Mouse (Mus musculus): ENCODE measurements around the gene Mettl7a3. TPM values are rescaled to one million over a fixed set of nuclear protein-coding genes. Genes with fewer than 3 reads are reported as not detected.
"Not testable (repeated sequence)": the region's sequence is repeated elsewhere in the genome, so short reads cannot be mapped to it uniquely, and the experiment has no call there.

Gene Mettl7a3
- total RNA-seq, 2 experiments from 2014 or later: not detected

- intact Hi-C loops (cut with DNase I); DNase-seq: not testable (repeated sequence)
Measured at GRCm38 (mm10) chr15:100328089-100328488, 6.6 kb upstream of the Mettl7a3 start.

DNA sequence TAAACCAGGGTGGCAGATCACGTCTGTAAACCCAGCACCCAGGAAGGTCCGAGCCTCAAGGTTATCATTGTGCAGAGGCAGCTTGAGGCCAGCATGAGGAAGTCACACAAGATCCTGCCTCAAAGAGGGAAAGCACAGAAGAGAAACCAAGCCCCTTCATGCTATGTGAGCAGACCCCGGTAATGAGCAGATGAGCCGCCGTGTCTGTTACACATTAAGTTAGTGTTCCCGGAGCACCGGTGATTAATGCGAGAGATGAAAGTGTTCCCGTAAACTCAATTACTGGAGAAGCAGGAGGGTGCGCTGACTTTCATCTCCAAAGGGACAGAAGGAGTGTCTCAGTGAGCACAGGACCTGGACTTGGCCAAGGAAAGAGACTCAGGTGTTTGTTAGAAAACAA lies 5.4 kb upstream of the Mettl7a3 start:
- DNase-seq; intact Hi-C loops (cut with DNase I): not testable (repeated sequence)

- intact Hi-C loops (cut with DNase I): no loop called here
Measured at GRCm38 (mm10) chr15:100330739-100331138, 4.0 kb upstream of the Mettl7a3 start.

GRCm38 (mm10) chr15:100332077-100332961 lies 2.4 kb upstream of the Mettl7a3 start:
- intact Hi-C loops (cut with DNase I); DNase-seq: not testable (repeated sequence)

More at GRCm38 (mm10) chr15:100330739-100331138, 4.0 kb upstream of the Mettl7a3 start:
- DNase-seq: no peak

DNA sequence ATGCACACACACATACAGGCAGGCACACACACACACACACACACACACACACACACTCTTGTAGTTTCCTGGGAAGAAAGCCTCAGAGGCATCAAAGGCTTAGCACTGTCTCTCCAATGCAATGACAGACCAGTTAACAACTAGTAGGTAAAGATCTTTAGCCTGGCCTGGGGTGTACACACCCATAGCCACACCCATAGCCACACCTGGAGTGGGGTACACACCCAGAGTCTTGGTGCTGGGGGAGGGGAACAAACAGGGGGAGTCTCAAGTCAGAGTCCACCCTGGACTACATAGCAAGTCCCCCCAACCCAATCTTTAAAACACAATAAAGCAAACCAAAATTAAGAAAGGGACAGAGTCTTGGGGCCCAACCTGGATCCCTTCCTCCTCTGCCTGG lies 2.6 kb downstream of the Mettl7a3 start:
- DNase-seq; intact Hi-C loops (cut with DNase I): not testable (repeated sequence)

DNA sequence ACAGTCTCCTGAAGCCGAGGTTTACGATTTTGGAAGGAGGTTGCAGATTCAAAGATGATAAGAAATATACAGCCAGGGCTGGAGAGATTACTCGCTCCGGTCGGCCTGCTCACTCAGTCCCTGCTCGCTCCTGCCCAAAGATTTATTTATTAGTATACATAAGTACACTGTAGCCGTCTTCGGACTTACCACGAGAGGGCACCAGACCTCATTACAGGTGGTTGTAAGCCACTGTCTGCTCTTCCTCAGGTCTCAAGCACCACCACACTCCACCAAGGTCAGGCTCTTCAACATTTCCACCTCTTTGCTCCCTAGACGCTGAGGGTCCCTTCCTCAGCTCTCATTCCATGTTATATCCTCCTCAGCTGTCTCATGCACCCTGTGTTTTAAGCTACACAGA lies 3.1 kb downstream of the Mettl7a3 start:
- peak in 1 of 2 experiments; percentile 62 for DNase-seq
- intact Hi-C loops (cut with DNase I): not testable (repeated sequence)

DNA sequence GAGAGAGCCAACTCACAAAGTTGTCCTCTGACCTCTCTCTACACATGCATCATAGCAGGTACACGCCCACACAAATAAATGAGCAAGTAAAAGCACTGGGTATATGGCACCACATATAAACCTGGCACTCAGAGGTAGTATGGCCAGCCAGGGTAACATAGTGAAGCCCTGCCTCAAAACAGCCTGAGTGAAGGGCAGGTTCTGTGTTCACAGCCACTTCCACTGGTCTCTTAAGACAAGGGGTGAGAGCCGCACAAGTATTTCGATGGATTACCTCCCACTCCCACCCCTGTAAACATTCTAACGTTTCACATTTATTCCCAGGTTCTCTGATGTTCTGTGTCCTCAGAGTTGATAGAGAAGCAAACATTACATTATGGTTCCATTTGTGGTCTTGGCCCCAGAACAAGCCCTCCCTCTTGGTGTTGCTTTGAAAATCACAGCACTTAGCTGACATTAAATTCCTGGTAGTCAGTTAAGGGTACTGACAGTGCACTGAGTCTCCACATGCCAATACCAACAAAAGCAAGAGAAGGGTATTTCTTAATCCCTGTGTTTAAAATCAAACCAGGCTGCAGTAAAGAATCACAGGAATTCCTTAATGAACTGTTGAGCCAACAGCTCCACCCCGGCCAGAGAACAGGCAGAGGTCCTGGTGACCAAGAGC lies 6.7 kb downstream of the Mettl7a3 start:
- not testable (repeated sequence) for DNase-seq

DNA sequence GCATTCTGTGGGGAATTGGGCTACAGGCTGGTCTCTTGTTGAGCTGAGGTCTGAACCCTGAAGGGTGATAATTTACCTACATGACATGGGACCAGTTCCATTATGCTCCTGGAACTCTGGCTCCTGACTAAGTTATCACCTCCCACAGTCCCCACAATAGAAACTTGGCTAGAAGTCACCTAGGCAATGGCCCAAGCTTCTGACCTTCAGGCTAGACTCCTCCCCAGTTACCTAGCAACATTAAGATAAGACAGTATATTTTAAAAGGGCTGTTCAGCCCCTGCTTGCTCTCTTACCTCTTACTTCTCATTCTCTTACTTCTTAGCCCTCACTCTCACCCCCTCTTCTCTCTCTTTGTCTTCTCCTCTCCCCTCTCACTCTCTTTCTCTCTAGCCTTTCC lies 10.8 kb downstream of the Mettl7a3 start:
- peak; percentile 11 to 38 for DNase-seq
- intact Hi-C loops (cut with DNase I): no loop called here

More for the DNA sequence above, 6.7 kb downstream of the Mettl7a3 start:
- intact Hi-C loops (cut with DNase I): not testable (repeated sequence)

- no peak for DNase-seq
- intact Hi-C loops (cut with DNase I): no loop called here
Measured at GRCm38 (mm10) chr15:100346761-100347160, 12.0 kb downstream of the Mettl7a3 start.

GRCm38 (mm10) chr15:100349496-100349895 lies 14.8 kb downstream of the Mettl7a3 start:
- DNase-seq: no peak
- intact Hi-C loops (cut with DNase I): no loop called here

- DNase-seq: no peak
- intact Hi-C loops (cut with DNase I): no loop called here
Measured at GRCm38 (mm10) chr15:100351501-100352060, 16.9 kb downstream of the Mettl7a3 start.

GRCm38 (mm10) chr15:100352711-100353250 lies 18.1 kb downstream of the Mettl7a3 start, which contains the start of the genes Methig1 and Mettl7a2:
Methig1 (plus strand) TSS chr15:100353149.
Mettl7a2 (plus strand) TSS chr15:100353200.
- intact Hi-C loops (cut with DNase I): no loop called here
- no peak for DNase-seq

- DNase-seq; intact Hi-C loops (cut with DNase I): not testable (repeated sequence)
Measured at GRCm38 (mm10) chr15:100353399-100353798, 18.7 kb downstream of the Mettl7a3 start.

DNA sequence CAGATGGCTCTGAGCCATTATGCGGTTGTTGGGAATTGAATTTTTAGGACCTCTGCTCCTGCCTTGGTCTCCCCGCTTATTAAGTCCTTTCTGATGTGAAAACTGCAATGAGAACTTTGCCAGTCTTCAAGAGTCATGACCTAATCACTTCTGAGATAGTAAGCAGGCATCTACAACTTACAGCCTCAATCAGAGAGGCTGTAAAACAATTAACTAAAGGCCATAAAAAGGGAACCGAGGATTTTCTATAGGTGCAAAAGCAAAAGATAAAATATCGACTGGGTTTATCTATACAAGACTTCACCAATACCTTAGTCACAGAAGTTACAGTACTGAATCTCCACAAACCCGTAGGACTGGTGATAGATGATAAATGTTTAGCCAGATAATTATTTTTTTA lies 21.1 kb downstream of the Mettl7a3 start:
- intact Hi-C loops (cut with DNase I): no loop called here

GRCm38 (mm10) chr15:100364242-100364641 lies 29.5 kb downstream of the Mettl7a3 start, which contains the start of gene Higd1c:
Higd1c (plus strand) TSS chr15:100364542.
- no peak for DNase-seq
- intact Hi-C loops (cut with DNase I): no loop called here

More for the DNA sequence above, 21.1 kb downstream of the Mettl7a3 start:
- no peak for DNase-seq

GRCm38 (mm10) chr15:100365967-100366366 lies 31.2 kb downstream of the Mettl7a3 start:
- not testable (repeated sequence) for DNase-seq
- intact Hi-C loops (cut with DNase I): loop anchor here (5.0 kb wide), 1 partner anchor 44 kb away; no protein-coding TSS in a partner anchor

GRCm38 (mm10) chr15:100367119-100367518 lies 32.4 kb downstream of the Mettl7a3 start:
- intact Hi-C loops (cut with DNase I): loop anchor here (5.0 kb wide), 1 partner anchor 45 kb away; no protein-coding TSS in a partner anchor

GRCm38 (mm10) chr15:100375066-100375465 lies 40.3 kb downstream of the Mettl7a3 start:
- peak; percentile 48 to 67 for DNase-seq
- intact Hi-C loops (cut with DNase I): loop anchor here (2.0 kb wide), 2 partner anchors 112 to 352 kb away; no protein-coding TSS in a partner anchor

More at GRCm38 (mm10) chr15:100367119-100367518, 32.4 kb downstream of the Mettl7a3 start:
- DNase-seq: no peak

DNA sequence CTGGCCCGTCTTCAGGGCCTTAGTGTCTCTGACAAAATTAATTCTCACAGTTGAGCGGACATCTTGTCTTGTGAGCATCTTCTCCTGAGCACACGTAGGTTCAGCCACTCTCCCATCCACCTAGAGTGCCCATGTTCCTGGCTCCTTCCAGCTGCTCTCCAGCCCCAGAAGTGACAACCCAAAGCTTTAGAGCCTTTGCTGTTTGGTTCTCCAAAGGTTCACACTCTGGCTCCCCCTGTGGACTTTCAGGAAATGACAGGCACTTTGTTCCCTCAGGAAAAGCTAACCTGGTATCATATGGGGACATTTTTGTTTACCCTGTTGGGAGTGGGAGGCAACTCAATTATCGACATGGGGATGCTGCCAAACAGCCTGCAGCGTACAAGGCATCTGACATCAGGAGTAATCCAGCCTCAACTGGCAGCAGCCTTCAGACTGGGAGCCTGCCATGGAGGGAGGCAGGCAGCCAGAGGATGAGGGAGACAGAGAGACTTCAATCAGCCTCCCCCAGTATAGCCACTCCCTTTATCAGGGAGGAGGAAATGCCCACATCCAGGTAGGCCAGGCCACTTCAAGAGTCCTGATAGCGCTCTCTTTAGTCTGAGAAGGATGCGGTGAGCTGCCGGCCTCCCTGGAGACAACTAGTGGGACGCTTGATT lies 43.2 kb downstream of the Mettl7a3 start:
- intact Hi-C loops (cut with DNase I): loop anchor here (2.0 kb wide), 1 partner anchor 79 kb away; no protein-coding TSS in a partner anchor
- peak in 1 of 2 experiments; percentile 7 for DNase-seq

GRCm38 (mm10) chr15:100379658-100380057 lies 44.9 kb downstream of the Mettl7a3 start:
- no peak for DNase-seq
- intact Hi-C loops (cut with DNase I): no loop called here

All from heart, postnatal 36 days (tissue).